Mouse (Mus musculus) cerebellum, postnatal 14 days (tissue): ENCODE results near the gene Zc3h12d.

ENCODE experiments used
- DNase-seq, 2 experiments: peaks; one replicate each; pipeline ENCODE4 v3.0.0; 2021; ENCODE audit warnings: mixed read lengths in 2 of 2

The Zc3h12d gene

GRCm38 (mm10) chr10:7839551-7840352 is 7.5 kb downstream of the Zc3h12d start:
- DNase-seq = peak; percentile 49 to 58

- DNase-seq = no peak
Measured at GRCm38 (mm10) chr10:7840353-7840733, 8.1 kb downstream of the Zc3h12d start.

- no peak for DNase-seq
Measured at GRCm38 (mm10) chr10:7840785-7841184, 8.5 kb downstream of the Zc3h12d start.

GRCm38 (mm10) chr10:7841571-7842080 is 9.4 kb downstream of the Zc3h12d start:
- DNase-seq = peak; percentile 27 to 51

- DNase-seq = no peak
Measured at GRCm38 (mm10) chr10:7843181-7843580, 10.9 kb downstream of the Zc3h12d start.

GRCm38 (mm10) chr10:7844161-7844560 is 11.9 kb downstream of the Zc3h12d start:
- no peak for DNase-seq

- no peak for DNase-seq
Measured at GRCm38 (mm10) chr10:7845136-7845535, 12.9 kb downstream of the Zc3h12d start.

- no peak for DNase-seq
Measured at GRCm38 (mm10) chr10:7845991-7846390, 13.7 kb downstream of the Zc3h12d start.

- DNase-seq = no peak
Measured at GRCm38 (mm10) chr10:7847166-7847605, 14.9 kb downstream of the Zc3h12d start.

GRCm38 (mm10) chr10:7851891-7852290 is 19.6 kb downstream of the Zc3h12d start:
- no peak for DNase-seq

- DNase-seq = no peak
Measured at GRCm38 (mm10) chr10:7860494-7860893, 28.2 kb downstream of the Zc3h12d start.

GRCm38 (mm10) chr10:7861259-7861936 is 29.1 kb downstream of the Zc3h12d start:
- peak in 1 of 2 experiments; percentile 51 for DNase-seq

GRCm38 (mm10) chr10:7861937-7862657 is 29.8 kb downstream of the Zc3h12d start:
- peak in 1 of 2 experiments; percentile 34 for DNase-seq

- no peak for DNase-seq
Measured at GRCm38 (mm10) chr10:7863411-7863810, 31.1 kb downstream of the Zc3h12d start.

GRCm38 (mm10) chr10:7864184-7864583 is 31.9 kb downstream of the Zc3h12d start:
- no peak for DNase-seq

- peak; percentile 41 to 48 for DNase-seq
Measured at GRCm38 (mm10) chr10:7864806-7865205, 32.5 kb downstream of the Zc3h12d start.

GRCm38 (mm10) chr10:7866762-7867665 is 34.7 kb downstream of the Zc3h12d start:
- DNase-seq = peak; percentile 48 to 49

- no peak for DNase-seq
Measured at GRCm38 (mm10) chr10:7867666-7868030, 35.4 kb downstream of the Zc3h12d start.

- DNase-seq = no peak
Measured at GRCm38 (mm10) chr10:7869746-7870145, 37.5 kb downstream of the Zc3h12d start.

- peak; percentile 31 to 52 for DNase-seq
Measured at GRCm38 (mm10) chr10:7870571-7871315, 38.5 kb downstream of the Zc3h12d start.

GRCm38 (mm10) chr10:7871381-7872020 is 39.2 kb downstream of the Zc3h12d start:
- no peak for DNase-seq
